Mouse (Mus musculus) activated CD4-positive, CD25-positive, alpha-beta regulatory T cell, adult 4 months (primary cell): ENCODE data around the gene Stag1. TPM values are rescaled to one million over a fixed set of nuclear protein-coding genes. Genes with fewer than 3 reads are reported as not detected.

Experiments used
- ATAC-seq: one replicate; pipeline ENCODE4 v1.8.0; 2017
- polyA plus RNA-seq, 2 experiments: library from polyadenylated mRNA; unstranded; fragments of 100-300 nt; shearing (Covaris generic); gene quantifications; one replicate each; pipeline ENCODE4 v1.2.1; 2017

Gene Stag1
- polyA plus RNA-seq = 10 to 100 TPM; 72.6 to 89.9 TPM

DNA sequence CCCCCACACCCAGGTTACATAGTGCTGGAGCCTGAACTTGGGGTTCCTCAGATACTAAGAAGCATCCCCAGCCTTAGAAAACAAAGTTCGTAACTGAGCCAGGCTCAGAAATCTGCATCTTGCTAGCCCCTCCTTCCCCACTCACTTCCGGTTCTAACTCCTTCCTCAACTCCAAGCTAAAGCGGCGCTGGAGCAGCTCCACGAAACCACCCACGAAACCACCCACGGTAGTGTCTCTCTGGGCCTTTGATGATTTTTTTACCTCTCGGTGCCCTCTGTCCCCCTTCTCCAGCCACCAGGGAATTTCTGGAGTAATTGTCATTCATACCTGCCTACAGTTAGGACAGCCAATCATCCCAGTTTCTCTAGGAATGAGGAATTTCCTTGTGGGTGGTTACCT lies at the start of gene Stag1:
TSS of gene Stag1 (plus strand) at position 253 of the 400 bp plus-strand sequence.
- ATAC-seq = no peak

DNA sequence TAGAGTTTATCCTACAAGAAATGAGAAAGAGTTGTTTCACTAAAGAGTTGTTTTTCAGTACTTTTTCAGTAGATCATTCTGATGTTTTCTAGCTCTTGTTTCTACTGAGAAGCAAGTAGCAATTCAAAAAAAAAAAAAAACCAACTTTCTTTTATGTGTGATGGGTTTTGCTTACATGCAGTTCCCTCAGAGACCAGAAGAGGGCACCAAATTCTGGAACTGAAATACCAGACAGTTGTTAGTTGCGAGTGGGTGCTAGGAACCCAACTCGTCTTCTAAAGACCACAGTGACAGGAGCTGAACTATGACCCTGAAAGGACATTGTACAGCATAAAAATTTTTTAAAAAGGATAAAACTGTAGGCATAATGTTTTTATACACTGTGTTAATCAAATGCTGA lies 49.3 kb upstream of the Stag1 start:
- no peak for ATAC-seq

DNA sequence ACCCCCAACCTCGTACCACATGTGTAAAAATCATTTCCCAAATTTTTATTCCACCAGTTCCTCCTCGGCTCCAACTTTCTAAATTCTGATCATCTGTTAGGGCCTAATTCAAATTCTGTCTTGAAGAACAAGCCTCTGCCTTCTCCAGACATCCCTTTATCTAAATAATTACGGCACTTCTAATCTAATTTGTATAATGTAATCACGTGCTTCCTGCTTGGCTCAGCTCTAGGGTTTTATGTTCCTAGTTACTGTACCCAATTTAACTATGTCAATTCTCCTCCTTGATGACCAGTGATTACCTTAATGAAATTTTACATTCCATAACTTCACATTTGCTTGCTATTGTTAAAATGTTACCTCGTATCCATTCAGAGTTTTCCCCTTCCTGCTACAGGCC lies 41.9 kb upstream of the Stag1 start:
- ATAC-seq = no peak

DNA sequence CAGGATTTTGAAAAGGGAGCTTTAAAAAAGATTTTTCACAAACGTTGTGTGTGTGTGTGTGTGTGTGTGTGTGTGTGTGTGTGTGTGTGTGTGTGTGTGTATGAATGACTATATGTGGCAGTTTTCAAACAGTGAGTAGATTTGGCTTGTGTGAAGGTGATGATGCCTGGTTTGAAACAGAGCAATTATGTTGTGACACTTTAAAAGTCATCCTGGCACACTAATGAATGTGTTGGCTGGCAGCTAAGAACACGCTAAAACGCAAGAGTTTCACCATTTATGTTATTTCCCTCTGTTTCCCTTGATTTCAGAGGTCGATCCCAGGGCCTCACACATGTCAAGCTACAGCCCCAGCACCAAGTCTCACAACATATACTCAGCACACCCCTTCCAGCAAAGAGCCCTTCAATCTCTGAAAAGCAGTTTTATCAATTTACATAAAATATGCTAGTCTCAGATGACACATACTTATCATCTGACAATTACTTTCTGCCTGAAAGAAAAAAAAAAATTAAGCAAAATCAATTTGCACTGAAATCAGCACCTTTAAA lies 39.5 kb upstream of the Stag1 start:
- ATAC-seq = no peak

DNA sequence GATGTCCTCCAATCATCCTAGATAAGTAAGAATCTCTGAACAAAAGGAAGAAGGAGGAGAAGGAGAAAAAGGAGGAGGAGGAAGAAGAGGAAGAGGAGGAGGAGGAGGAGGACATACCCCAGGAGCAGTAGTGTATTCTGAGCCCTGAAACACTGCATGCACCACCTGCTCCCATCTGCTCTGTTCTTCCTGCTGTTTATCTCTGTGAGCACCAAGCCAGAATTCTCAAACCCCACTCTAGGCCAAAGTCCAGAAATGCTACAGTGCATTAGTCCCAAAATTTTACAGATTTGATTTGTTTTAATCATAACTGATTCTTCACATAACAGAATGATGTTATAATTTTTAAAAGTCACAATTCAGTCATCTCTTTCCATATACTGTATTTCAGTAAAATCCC lies 38.6 kb upstream of the Stag1 start:
- ATAC-seq = no peak

DNA sequence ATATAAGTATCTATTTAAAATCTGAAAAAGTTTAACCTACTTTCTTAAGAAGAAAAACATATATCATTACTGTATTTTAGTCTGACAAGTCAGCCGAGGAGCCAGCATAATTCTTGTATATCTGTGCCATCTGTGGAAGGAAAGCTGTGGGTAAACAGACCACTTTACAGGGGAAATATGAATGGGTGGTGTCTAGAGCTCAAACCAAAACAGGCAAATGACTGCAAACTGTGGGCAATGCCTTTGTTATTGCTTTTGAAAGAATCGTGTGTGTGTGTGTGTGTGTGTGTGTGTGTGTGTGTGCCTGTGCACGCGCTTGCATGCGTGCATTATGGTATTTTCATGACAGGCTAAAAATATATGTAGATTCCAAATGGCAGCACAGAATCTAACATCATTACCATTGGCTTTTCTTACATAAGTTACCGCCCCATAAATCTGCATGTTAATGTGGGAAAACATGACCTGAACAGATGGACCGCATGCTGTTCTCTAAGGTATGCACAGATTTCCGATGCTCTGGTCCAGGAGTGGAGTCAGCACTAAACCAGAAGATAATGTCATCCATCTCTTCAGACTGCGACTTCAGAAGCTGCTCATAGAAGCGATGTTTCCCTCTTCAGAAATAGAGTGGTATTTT lies 37.2 kb upstream of the Stag1 start:
- ATAC-seq = no peak

DNA sequence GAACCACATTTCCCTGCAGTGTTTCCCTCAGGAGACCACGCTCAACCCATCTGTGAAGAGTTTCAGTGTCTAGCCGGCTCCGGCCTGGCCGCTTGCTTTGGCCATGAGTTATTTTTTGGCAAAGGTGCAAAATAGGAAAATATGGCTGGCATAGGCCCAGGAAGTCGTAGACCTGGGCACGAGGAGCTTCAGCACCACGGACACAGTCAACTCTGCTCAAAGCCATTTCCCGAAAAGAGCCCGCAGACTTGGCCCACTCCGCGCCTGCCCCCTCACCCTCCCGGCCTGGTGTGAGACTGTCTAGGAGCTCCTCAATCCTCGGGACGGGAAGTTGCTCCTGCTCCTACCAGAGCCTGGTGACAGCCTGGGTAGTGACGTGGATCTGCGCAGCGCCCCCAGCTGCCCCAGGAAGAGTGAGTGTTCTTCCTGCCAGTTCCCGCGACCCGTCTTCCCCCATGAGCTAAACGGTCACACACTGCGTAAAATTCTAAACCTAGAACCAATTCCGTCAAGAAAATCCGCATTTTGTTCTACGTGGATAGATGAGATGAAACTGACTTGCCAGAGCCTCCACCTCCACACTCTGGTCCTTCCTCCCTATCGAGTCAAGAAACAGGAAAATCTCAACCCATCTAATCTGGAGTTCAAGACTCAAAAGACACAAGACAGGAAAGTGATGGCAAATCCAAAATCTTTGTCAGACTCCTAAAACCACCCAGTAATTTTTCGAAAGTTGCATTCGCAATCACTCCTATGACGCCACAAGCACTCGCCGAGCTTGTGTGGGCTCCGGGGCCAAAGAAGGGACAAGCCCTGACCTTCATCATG lies 27.6 kb upstream of the Stag1 start:
- no peak for ATAC-seq

DNA sequence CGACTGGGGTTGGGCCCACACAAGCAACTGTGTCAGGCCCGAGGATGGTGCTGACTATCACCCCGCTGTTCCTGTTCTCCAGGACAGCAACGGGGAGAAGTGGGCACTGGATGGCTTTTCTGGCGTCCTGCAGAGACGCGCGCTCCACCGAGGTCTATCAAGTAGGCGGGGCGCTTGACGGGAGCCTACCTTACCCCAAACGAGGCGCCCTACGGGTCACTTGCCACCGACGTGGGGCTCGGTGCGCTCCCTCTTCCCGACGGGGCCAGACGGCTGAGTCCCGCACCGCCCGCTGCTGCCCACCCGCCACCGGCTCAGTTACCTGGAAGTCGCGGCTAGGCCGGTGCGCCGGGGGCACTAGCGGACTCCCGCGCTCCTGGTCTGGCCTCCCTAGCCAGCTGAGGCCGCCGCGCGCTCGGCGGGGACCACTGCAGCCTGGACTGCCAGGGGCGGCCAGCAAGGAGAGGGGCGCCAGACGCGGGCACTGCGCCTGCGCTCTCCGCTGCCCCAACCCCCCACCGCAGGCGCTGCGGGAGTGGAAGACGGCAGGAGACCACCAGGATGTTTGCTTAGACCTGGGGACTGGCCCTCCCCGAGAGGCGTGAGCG lies 26.9 kb upstream of the Stag1 start, which contains the start of gene Slc35g2:
TSS of gene Slc35g2 (minus strand) at position 465 of the 608 bp plus-strand sequence.
- no peak for ATAC-seq

DNA sequence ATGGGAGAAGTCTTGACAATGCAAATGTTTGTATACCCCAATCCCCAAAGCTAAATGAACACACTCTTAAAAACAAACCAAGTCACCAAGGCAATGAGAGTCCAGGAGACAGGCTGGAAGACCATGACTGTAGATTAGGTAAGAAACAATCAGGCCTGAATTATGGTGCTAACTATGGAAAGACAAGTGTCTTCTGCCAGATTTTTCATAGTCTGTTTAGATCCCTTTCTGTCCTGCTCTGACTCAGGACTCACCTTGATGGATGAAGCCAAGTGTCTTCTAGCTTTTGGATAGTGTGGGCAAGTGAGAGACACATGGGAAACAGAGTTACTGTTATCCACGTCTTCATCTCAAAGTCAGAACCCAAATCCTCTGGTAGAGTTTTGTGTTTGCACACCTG lies 26.1 kb upstream of the Stag1 start:
- no peak for ATAC-seq

DNA sequence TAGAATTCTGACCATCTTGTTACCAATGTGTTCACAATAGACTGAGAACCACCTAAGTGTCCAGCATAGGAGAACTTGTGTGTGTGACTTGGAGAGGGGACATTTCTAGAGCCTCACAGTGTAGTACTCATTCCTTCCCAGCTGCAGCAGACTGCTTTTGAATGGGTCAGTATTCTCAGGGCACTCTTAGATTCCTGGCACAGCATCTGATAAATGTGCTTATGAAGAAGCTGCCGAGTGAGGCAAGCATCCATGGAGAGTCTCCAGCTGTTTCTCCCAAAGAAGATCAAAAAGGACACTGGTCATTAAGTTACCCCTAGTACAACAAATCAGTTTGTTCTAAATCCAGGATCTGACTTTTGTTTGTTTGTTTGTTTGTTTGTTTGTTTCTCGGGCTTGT lies 24.3 kb upstream of the Stag1 start:
- no peak for ATAC-seq

DNA sequence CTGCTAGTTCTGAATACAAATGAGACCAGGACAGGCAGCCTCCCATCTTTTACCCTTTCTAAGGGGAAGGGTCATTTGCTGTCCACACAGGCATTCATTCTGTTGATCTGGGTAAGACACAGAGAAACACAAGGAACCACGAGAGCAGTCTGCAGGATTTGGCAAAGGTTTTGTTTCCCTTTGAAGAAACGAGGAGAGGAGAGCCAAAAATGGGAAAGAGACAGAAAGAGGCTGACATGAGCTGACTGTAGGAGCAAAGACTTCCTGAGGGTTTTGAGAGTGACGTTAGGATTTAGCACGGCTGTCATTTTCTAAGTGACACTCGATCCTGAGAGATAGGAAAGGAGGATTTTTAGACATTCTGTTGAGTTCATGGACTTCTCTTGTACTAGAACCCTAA lies 23.7 kb upstream of the Stag1 start:
- no peak for ATAC-seq

DNA sequence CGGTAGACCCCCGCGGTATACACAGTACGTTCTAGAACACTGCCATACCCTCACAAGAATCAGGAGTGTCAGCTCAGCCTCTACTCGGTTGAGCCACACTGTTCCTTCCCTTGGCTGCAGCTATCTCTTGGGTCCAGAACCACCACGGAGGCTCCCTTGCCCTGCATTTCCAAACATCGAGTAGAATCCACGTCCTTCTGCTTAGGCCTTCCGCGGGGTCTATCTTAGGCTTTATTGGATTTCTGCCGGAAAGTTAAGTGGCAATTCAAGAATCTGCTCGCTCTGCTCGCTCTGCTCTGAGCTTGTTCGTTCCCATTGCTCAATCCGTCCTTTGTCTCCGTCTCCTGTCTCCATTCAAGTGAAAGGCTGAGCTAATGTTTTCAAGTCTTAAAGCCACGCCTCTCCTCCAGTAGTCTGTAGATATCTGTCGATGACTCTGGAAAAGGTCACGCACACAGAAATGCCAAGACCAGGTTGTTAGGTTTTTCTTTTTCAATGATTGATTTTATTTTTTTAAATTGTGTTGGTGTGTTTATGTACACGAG lies 17.3 kb upstream of the Stag1 start:
- ATAC-seq = no peak

DNA sequence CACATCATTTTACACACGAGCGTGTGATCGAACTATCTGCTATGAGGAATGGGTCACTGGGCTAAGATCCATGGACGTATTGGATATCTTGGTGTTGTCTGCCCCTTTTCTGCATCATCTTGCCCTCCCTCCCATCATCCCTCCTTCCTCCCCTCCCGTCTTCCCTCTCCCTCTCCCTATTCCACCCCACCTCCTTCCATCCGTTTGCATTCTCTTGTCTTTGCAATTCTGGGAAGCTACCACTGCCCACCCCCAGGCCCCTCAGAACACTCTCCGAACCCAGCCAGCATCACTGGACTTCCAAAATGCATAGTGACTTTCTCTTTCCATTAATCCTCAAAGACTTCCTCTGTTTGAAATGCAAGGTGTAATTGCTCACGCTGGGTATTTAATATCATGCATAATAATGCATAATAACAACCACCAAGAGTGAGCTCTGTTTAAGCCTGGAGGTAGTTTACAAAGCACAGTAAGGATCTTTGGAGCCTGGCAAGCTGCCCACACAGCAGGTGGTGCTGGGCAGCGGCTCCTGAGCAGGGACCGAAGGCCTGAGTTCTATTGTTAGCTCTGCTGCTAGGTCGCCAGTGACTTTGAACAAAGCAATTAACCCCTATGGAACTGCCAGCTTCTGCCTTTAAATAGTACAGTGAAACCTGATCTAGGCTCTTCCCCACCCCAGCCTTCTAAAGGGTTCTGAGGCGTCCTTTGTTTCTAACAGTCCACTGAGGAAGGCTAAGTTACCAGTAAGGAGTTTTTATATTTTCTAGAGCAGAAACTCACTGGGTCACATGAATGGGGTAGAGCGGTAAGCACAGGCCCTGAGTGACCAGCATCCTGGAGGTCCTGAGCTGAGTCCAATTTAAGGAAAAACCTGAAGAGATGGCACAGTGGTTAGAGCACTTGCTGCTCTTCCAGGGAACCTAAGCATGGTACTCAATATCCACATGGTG lies 15.8 kb upstream of the Stag1 start:
- ATAC-seq = no peak

DNA sequence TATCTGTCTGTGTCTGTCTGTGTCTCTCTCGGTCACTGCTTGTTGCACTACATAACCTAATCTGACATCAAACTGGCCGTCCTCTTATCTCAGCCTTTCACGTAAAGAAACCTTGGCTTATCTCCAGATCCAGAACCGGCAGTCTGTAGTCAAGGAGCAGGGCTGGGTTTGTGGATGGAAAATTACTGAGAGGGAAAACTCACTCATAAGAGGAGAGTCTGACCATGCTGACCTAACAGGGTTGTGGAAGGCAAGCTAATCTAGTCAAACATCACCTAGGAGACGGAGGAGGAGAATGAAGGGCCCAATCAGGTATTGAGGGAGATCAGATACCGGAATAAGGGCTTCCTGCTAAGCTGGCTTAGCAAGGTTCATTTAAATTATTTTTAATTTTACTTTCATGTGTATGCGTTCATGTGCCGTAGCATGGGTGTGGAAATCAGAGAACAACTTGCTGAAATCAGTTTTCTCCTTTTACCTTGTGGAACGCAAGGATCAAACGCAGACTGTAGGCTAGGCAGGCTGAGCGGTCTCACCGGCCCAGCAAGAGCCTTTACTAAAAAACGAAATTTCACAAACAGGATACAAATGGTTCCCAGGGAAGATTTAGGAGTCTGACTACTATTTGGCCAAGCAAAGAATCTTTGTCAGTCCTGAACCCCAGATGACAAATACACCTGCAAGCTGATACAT lies 14.6 kb upstream of the Stag1 start:
- ATAC-seq = no peak

DNA sequence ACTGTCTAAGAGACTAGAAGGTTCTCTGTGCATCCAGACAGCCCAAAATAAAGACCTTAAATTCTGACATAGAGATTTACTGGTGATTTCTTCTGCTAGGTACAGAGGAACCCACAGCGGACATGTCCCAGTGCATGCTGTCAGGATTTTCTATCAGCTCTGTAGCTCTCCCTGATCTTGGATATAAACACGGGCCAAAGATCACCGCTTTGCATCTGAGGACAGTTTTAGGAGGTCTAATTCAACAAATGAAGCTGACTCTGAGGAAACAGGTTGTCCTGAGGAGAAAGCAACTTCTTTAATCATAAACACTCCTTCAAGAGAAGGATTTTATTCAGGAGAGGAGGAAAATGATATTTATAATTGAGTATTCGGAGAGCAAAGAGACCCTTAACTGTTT lies 13.6 kb upstream of the Stag1 start:
- ATAC-seq = no peak

DNA sequence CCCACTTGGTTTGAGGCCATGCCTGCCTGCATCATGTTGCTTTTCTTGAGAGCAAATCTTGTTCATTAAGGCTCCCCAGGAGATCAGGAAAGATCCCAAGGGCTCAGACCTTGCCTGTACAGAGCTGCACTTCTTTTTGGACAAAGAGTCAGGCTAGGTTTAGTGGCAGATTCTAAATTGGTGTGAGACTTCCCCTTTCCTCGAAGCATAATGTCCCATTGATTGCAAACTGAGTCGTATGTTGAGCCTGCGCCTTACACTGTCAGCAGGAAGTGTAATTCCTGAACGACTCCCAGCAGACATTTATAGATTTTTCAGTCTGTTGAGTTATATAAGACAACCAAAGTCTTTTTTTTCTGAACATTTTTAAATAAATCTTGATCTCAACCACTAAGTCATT lies 7.1 kb upstream of the Stag1 start:
- ATAC-seq = no peak

DNA sequence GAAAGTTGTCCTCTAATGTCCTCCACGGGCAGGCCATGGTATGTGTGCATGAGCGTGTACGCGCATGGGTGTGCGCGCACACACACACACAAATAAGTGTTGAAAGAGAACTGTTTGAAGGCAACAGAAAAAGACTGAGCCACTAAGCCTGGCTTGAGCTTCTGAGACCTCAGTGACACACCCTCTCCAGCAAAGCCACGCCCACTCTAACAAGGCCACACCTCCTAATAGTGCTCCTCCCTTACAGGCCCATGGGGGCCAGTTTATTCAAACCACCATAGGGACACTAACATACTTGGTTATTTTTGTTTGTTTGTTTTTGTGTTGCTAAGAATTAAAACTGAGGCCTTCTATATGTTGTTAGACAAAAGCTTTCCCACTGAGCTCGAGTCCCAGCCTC lies 1.3 kb upstream of the Stag1 start:
- no peak for ATAC-seq

DNA sequence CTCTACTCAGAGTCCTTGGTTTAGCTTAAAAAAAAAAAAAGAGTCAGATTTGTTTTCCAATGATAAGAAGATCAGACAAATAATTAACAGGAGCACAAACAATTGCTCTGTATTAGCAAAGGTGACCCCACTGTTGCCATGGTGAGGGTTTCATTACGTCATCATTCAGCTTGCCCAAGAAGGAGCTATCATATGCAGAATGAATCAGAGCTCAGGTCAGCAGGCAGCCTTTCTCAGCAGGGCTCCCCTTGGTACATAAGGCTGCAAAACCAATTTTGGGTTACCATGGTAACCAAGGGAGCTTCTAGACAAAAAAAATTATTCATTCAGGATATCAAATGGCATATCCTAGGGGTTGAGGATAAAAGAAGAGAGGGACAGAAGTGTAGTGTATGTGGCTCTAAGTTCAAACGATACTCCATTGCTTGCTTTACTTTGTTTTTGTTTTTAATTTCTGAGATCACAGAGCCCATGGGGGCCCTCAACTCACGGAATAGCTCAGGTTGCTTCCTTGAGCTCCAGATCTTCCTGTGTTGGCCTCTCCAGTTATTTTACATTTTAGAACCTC lies 2.2 kb downstream of the Stag1 start:
- ATAC-seq = no peak

DNA sequence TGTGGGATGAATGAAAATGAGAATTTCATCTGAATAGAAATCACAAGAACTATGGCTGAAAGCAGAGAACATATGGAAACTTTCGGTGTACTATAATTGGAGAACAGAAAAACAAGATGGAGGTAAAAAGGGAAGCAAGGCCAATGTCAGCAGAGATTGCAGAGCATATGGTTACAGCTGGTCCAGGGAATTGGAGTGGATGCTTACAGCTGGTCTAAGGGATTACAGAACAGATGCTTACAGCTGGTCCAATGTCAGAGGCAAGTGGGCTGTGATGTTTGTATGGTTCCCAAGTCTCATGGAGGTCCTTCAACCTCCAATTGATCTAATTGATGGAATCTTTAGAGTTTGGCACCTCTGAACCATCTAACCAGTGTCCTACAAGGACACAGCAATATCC lies 4.5 kb downstream of the Stag1 start:
- ATAC-seq = no peak

DNA sequence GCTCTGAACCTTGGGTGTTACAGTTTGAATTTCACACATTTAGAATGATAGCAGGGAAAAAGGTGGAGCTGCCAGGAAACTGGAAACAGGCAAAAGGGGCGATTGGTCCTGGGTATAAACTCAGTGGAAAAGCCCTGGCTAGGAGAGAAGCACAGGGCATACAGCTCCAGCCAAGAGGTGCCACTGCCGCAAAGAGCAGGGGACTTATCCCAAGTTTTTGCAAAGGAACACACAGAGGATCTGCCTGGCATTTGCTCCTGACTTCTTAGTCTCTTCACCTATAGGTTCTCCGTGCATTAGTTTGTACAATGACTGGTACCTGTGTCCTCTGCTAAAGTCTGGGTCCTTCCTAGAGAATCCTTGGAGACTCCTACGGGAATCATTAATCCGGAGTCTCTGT lies 5.6 kb downstream of the Stag1 start:
- ATAC-seq = no peak

DNA sequence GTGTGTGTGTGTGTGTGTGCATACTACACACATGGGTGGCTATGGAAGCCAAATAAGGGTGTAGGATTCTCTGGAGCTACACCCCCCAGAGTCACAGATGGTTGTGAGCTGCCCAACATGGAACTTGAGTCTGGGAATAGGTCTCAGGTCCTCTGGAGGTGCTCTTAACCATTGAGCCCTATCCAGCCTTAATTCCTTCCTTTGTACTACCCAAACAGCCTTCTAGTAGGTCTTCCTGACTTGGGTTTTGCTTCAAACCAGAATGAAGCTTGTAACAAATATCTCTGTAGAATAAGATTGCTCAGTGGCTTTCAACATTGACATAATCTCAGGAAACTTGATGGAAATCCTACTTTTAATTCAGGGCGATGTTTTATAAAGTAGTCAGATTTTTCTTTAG lies 7.9 kb downstream of the Stag1 start:
- ATAC-seq = no peak
